Mouse (Mus musculus) heart, postnatal 4 days (tissue): Measurements from ENCODE around the gene Fam174b. TPM values are rescaled to one million over a fixed set of nuclear protein-coding genes. Genes with fewer than 3 reads are reported as not detected.

Source experiments
- DNase-seq: peaks from one replicate; pipeline ENCODE4 v3.0.0; 2021
- total RNA-seq, 2 experiments: library from RNA; stranded (reverse); gene quantifications; 2 replicates each; pipeline ENCODE4 v1.2.3; 2021

Gene Fam174b
- total RNA-seq, 2 experiments from 2014 or later, result 112 to 113 TPM

GRCm38 (mm10) chr7:73749983-73750382 lies 9.9 kb downstream of the Fam174b start:
- DNase-seq, result no peak

DNA sequence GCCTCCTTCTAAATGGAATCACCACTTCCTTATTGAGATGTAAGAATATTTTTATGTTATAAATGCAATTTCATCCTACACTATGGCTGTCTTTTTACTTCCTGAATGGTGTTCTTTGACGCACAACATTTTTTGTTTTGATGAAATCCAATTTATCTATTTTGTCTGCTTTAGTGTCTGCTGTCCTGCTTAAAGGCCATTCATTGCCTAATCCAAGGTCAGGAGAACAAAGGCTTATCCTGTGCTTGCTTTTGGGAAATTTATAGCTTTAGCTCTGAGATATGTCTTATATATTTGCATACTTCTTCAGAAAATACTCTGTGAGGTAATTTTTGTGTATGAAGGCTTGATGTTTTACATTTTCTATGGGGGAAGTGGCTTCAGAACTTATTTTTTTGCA lies 13.5 kb downstream of the Fam174b start:
- DNase-seq, result no peak

DNA sequence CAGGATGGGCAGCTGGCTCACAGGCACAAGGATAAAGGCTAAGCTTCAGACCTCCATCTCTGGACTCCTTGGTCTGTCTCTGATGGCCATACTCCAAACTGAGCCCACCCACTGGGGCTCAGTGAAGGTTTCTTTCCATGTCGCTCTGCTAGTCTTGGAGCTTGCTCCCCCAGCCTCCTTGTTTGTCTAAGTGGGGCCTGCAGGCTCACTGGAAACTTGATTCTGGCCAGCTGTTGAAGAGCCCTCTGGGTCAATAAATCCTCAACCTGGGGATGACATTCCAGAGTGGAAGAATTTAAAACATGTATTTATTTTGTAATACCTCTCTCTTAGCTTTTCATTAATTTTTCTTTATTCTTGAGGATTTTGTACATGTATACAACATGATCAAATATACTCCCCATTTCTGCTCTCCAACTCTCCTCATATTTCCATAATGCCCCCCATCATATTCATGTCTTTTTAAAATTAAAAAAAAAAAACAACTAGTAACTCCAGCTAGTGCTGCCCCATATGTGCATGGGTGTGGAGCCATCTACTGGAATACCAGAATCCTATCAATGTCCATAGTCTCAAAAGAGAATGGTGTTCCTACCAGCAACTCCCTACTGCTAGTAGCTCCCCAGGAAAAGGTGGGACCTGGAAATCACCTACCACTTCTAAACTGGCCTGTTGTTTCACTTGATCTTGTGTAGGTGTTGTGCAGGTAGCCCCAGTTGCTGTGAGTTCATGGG lies 15.4 kb downstream of the Fam174b start:
- no peak for DNase-seq

GRCm38 (mm10) chr7:73761691-73762189 lies 21.6 kb downstream of the Fam174b start:
- no peak for DNase-seq

DNA sequence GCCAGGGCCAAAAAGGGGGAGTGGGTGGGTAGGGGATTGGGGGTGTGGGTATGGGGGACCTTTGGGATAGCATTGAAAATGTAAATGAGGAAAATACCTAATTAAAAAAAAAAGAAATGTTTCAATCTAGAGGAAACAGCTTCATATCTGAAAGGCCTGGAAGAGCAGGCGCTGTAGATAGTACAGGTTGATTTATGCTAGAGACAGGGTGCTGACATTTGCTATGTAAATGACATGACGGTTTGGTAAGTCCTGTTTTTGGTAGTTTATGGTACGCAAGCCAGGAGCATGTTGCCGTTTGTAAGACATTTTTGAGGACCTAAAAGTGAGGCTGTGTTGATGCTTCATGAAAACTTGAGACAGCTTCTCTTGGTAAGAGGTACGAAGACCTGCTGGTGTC lies 24.6 kb downstream of the Fam174b start:
- DNase-seq, result no peak

DNA sequence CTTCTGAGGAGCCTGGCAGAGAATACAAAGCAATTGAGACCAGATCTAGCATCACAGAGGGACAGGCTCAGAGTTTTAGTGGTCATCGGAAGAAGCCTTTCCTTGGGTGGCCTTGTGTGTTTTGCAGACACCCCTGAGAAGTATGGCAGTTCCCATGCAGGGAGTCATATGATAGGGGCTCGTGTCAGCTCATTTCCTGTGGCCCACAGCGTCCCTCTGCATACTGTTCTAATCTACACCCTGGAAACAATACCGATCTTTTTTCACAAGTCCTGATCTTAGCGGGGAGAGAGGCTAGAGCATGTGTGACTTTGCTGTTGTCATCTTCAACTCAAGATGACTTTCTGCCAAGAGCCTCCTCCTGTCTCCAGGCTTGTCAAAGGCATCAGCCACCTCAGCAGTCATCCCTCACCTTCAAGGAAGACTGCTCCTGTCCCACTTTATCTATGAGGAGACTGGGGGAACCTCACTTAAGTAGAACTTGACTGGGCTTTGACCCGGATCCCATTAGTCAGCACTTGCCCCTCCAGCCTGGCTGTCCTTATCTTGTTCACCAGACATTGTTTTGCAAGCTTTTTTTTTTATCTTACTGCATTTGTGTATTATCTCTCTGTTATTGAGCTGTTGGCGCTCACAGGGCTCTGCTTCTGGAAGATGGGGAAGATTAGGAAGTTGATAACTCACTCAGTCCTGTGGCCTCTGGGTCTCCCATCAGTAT lies 25.2 kb downstream of the Fam174b start:
- no peak for DNase-seq

DNA sequence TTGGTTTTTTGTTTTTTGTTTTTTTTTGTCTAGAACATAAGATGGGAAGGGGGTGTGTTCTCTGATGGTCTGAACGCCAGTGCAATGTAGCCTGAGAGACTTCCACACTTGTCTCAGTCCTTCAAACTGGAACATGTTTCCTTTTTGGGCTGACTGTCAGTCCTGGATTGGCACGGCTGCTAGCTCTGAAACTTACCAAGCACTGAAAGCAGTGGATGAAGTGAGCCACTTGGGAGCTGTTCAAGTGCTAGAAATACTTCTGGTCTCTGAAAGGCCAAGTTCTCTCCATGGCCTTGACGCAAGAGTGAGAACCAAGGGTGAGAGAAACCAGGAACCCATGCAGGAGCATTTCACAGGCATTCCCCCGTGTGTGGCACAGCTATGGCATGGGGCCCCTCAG lies 29.1 kb downstream of the Fam174b start:
- DNase-seq, result peak; percentile 41

- DNase-seq, result peak; percentile 36
These were observed 31.5 kb downstream of the Fam174b start for GRCm38 (mm10) chr7:73771384-73772274.

GRCm38 (mm10) chr7:73772275-73772765 lies 32.2 kb downstream of the Fam174b start:
- DNase-seq, result peak; percentile 21

DNA sequence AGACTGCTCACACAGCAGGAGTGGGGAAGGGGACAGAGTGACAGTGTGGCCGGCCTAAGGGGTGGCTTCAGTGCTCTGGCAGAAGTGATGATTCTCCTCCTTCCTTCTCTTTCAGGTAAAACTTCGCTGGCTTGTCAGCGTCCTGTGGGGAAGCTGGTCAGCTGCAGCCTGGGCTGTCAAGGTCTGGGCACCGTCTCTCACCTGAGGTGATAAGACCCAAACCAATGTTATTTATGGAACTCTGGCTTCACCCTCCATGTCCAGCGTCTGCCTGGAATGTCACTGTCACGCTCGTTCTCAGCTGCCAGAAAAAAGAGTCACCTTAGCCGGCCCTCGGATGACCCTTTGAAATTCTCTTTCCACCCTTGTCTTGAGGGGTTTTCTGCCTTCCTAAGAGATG lies 34.7 kb downstream of the Fam174b start:
- peak; percentile 32 for DNase-seq

- DNase-seq, result no peak
These were observed 37.7 kb downstream of the Fam174b start for GRCm38 (mm10) chr7:73777777-73778176.

- peak; percentile 59 for DNase-seq
These were observed 44.8 kb downstream of the Fam174b start for GRCm38 (mm10) chr7:73784736-73785428.

DNA sequence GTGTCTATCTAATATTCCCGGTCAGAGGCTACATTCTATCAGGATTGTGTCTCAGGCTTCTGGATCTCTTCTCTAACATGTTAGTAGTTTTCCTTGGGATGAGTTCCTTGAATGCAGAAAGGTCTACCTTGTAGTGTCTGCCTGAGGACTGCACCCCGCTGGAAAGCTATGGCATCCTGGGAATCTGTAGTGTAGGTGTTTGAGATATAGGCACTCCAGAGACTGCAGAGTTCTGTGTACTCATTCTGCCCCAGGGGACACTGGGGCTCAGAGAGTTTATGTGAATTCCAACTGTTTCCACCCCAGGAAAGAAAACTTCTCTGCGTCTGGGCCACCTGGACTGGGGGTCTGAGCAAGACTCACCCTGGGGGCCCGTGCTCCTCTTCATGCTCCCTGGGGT lies 45.7 kb downstream of the Fam174b start:
- no peak for DNase-seq

- DNase-seq, result no peak
These were observed 47.4 kb downstream of the Fam174b start for GRCm38 (mm10) chr7:73787513-73787912.

DNA sequence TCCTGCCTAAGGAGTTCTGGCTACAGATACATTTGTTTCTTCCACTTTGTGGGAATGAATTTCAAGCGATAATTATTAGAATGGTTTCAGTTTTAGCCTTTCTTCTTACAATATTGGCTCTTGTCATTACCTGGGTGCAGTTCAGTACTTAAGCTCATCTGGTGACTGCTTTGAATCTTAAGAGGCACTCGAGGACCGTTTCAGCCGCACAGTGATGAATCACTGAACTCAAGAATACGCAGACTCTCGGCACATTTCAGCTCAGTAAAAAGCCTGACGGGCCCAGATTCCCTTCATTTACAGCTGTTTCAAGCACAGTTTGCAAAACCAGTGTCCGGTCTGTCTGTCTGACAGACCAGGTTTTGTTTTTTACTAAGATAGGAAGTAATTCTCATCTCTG lies 51.0 kb downstream of the Fam174b start:
- no peak for DNase-seq

DNA sequence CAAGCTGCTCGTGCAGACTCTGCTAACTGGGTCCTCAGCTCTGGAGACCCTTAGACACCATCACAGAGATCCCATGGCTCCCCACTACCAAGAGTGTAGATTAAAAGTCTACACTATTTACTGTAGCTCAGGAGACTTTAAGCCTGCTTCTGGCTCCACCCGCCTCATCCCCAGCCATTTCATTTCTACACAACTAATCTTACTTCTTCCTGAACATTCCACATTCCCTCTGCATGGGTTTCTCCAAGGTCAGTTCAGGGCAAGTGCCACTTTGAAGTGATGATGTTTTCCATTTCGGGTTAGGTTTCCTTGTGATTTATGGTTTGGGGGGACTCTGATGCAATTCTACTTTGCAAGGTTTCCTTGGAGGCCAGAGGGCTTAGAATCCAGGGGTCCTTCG lies 52.1 kb downstream of the Fam174b start:
- DNase-seq, result no peak

DNA sequence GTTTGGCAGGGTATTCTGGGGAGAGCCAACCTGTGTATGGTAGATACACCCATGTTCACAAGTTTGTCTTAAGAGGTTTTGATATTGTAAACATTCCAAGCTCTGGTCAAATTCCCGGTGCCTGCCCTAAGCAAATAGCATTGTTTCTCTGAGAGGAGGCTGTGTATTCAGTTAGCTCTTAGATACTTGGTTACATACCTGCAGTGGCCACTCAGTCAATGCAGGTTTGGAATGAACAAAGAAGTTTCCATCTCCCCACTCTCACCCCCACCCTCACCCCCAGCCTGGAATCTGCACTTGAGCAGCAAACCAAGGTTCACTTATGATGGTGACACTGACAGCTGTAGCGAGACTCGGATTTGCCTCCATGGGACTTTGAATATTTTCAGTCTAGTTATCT lies 52.5 kb downstream of the Fam174b start:
- no peak for DNase-seq

GRCm38 (mm10) chr7:73809261-73809660 lies 69.2 kb downstream of the Fam174b start:
- DNase-seq, result peak; percentile 60

- no peak for DNase-seq
These were observed 71.3 kb downstream of the Fam174b start for GRCm38 (mm10) chr7:73811439-73811838.

GRCm38 (mm10) chr7:73812176-73812575 lies 72.1 kb downstream of the Fam174b start:
- no peak for DNase-seq

DNA sequence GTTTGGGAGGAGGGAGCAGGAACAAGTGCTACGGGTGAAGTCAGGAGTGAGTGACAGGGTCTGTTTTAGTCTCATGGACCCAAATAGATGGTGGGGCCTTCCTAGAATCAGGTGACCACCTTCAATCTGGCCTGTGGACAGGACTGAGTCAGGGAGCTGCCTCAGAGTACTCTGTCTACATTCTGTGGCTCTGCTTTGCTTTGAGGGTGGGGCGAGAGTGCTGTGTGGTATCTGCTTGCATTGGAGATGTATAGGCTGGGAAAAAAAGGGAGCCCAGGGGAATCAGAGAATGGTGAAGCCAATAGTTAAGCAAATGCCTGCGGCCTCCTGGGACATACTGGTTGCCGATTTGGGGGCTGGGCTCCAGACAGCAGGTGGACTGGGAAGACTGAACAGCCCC lies 73.8 kb downstream of the Fam174b start:
- DNase-seq, result no peak

- no peak for DNase-seq
These were observed 74.4 kb downstream of the Fam174b start for GRCm38 (mm10) chr7:73814454-73814853.
